Mouse (Mus musculus): ENCODE measurements around the gene Olfr33.

Gene Olfr33

GRCm38 (mm10) chr7:102718970-102719369 is at the start of gene Olfr33:
Gene Olfr33, minus strand, starts transcription at chr7:102719070.
- DNase-seq: no peak

DNA sequence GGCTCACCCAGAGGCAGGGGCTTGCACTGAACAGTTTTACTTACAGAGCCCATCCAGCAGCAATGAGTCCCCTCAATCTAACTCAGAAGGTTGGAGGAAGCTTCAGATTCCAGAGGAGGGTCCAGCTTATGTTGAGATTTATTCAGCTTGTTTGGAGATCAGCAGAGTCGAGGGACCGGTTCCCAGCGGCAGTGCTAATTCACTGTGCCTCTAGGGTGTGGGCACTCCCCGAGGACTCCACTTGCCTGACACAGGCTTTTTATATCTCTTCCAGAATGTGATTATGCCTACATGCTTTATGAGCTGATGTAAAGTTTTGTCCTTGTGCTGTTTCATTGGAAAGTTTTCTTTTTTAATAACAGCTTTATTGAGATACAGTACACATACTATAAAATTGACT is 40.4 kb upstream of the Olfr33 start, which contains the start of the genes Olfr560 and Olfr78:
Gene Olfr560, minus strand, starts transcription at position 101 of the 400 bp plus-strand sequence.
Gene Olfr78, minus strand, starts transcription at position 206 of the 400 bp plus-strand sequence.
- DNase-seq: no peak

DNA sequence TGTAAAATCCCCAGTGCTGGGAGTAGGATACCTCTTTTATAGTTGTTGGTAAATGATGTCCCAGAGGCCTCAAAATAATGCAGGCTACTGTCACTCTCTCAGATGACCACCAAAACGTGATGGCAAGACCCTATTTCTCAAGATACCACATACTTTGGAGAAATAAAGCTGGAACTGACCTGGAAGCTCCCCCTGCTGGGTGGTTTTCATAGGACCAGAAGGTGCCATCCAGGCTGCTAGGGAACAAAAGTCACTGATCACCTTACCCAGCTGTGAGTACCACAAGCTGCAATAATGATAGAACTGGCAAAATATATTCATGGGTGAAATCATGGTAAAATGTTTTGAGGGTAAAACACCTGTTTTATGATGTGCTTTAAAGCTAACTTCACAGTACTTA is 33.2 kb upstream of the Olfr33 start:
- peak in 1 of 2 experiments; percentile 5 for DNase-seq

DNA sequence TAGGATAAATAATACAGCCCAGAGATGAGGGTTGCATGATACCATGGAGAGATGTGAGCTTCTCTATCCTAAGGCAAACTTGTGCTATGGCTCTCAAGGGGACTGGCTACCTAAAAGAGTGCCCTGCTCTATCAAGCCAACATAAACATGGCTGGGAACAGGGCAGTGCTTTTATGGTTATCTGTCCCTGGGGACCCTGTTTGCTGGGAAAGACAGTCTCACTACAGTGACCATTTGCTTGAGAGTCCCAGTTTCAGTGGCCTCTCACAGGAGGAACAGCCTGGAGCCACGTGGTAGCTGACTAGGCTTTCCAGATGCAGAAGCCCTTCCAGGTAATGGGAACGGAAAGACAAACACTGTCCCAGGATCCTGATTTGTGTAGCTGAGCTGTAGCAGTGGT is 18.8 kb upstream of the Olfr33 start:
- no peak for DNase-seq

- DNase-seq: no peak
These were observed 14.9 kb upstream of the Olfr33 start for GRCm38 (mm10) chr7:102733793-102734192.

DNA sequence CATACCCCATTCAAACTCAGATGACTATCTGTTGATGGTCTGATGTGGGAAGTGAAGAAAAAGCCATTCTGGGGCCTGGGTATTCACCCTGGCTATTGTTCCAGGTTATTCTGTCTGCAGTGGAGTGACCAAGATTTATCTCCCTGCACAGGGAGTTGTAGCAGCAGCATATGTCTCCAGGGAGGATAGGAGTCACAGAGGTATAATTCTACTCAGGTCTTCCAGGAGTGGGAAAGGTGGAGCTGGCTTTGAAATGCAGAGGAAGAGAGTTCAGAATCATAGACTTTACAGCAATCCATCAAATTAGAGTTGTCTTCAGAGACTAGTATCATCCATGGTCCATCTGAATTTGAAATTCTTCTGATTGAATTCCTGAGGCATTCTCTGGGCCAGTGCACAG is 8.5 kb upstream of the Olfr33 start, which contains the start of gene Olfr559:
Gene Olfr559, minus strand, starts transcription at position 101 of the 400 bp plus-strand sequence.
- no peak for DNase-seq

GRCm38 (mm10) chr7:102701915-102702314 is 17.0 kb downstream of the Olfr33 start, which contains the start of gene Olfr558:
Gene Olfr558, plus strand, starts transcription at chr7:102702215.
- DNase-seq: no peak

DNA sequence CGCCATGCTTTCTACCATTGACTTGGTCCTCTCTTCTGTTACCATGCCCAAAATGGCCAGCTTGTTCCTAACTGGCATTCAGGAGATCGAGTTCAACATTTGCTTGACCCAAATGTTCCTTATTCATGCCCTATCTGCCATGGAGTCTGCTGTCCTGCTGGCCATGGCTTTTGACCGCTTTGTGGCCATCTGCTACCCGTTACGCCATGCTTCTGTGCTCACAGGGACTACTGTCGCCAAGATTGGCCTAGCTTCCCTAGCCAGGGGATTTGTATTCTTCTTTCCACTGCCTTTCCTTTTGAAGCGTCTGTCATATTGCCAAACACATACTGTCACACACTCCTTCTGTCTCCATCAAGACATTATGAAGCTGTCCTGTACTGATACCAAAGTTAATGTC is 20.4 kb downstream of the Olfr33 start:
- DNase-seq: no peak

GRCm38 (mm10) chr7:102695358-102696125 is 23.3 kb downstream of the Olfr33 start, which contains the start of gene Olfr557:
Gene Olfr557, plus strand, starts transcription at chr7:102695910.
- peak; percentile 60 to 67 for DNase-seq

GRCm38 (mm10) chr7:102686944-102687501 is 31.8 kb downstream of the Olfr33 start, which contains the start of gene Trim68:
Gene Trim68, minus strand, starts transcription at chr7:102687327.
- DNase-seq: peak; percentile 89

DNA sequence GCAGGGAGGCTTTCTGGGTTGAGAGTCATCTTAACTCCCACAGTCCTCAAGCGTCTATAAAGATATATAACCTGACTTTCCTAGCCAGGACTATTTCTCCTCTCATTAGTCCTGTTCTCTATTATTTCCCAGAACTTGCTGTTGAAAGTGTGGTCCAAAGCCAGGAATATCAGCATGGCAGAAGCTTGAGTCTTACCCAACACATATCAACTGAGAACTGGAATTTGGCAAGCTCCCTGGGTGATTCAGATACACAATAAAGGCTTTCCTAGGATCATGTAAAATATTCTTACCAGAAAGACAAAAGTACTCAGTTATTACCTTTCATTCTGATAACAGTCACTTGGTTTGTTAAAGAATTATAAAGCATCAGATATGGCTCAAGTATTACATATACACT is 37.0 kb downstream of the Olfr33 start:
- no peak for DNase-seq

DNA sequence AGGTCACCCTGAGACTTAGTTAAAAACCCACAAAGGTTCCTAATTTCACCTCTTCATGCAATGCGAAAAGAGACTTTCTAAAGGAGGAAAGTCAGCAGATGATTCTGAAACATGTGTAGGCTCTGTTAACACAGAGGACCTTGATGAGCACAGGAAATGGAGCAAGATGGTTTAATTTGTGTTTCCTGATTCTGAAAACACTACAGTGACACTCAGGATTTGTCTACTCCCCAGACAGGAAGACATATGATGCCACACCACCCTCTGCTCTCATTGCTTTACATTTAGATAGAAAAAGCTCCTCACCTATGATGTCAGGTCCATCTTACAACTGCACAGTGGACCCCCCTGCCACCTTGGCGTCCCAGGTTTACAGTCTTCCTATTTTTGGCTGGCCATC is 42.6 kb downstream of the Olfr33 start:
- no peak for DNase-seq

GRCm38 (mm10) chr7:102665378-102665777 is 53.5 kb downstream of the Olfr33 start:
- DNase-seq: no peak

DNA sequence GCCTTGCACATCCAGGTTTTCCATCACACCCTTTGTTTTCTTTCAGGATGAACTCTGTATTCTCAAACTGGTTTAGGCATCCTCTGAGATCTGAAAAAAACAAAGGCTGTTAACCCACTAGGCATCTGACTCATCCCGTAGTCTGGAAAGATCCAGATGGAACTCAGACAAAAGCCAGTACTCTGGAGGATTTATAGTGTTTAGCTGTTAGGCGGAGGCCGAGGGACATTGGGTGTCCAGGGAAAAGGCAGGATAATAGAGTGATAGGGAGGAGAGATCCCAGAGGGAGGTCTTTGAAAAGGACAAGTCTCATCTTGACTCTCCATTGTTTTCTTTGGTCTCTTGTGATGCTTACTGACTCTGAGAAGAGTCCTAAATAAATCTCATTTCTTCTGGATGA is 54.3 kb downstream of the Olfr33 start, which contains the start of gene Olfr556:
Gene Olfr556, plus strand, starts transcription at position 301 of the 400 bp plus-strand sequence.
- DNase-seq: no peak

Data from B cell, adult 2 months (primary cell).